Mouse (Mus musculus) small intestine, adult 2 months (tissue): ENCODE data around the gene Olfr484.

Source experiments
- CTCF ChIP-seq: fragments of 200-500 bp; IDR thresholded peaks from 2 replicates; pipeline ENCODE4 v1.5.1; 2012; ENCODE audit warnings: low read depth, mild to moderate bottlenecking, control low read depth, inconsistent platforms, low read length, moderate library complexity, mixed read lengths; ENCODE audit not compliant: insufficient replicate concordance, insufficient read length; ENCODE audit errors: extremely low read depth
- POLR2A ChIP-seq: fragments of 200-500 bp; IDR thresholded peaks from 2 replicates; pipeline ENCODE4 v1.6.1; 2012; ENCODE audit warnings: low read depth, mild to moderate bottlenecking, control low read depth, inconsistent platforms, low read length, moderate library complexity

- TF ChIP-seq POLR2A (no peak), CTCF (no peak)
Observed at GRCm38 (mm10) chr7:108079555-108079954, 47.7 kb downstream of the Olfr484 start, which contains the start of gene Olfr481.
